Mouse (Mus musculus): ENCODE results near the gene Atf4.

The Atf4 gene

GRCm38 (mm10) chr15:80286851-80287415 is 31.9 kb downstream of the Atf4 start, which contains the start of gene Cacna1i:
Cacna1i (plus strand) TSS chr15:80287238.
- WGBS, result 1% methylated on average over 50 of the region's 50 CpGs

GRCm38 (mm10) chr15:80288036-80288435 is 33.1 kb downstream of the Atf4 start:
- 3% methylated on average over 23 of the region's 23 CpGs for WGBS

- 13% methylated on average over 10 of the region's 10 CpGs for WGBS
Observed at GRCm38 (mm10) chr15:80289436-80289835, 34.5 kb downstream of the Atf4 start.

GRCm38 (mm10) chr15:80297146-80297545 is 42.2 kb downstream of the Atf4 start:
- WGBS, result 100% methylated on average over 1 of the region's 1 CpGs

GRCm38 (mm10) chr15:80303779-80304178 is 48.8 kb downstream of the Atf4 start:
- WGBS, result 56% methylated on average over 14 of the region's 14 CpGs

- 72% methylated on average over 12 of the region's 12 CpGs for WGBS
Observed at GRCm38 (mm10) chr15:80304188-80304587, 49.2 kb downstream of the Atf4 start.

GRCm38 (mm10) chr15:80306146-80306545 is 51.2 kb downstream of the Atf4 start:
- 46% methylated on average over 8 of the region's 8 CpGs for WGBS

All from cerebral cortex, adult 2 months (tissue).